Mouse (Mus musculus): ENCODE measurements around the gene Zeb2. TPM values are rescaled to one million over a fixed set of nuclear protein-coding genes. Genes with fewer than 3 reads are reported as not detected.
A peak's percentile ranks its signal among the peaks of the same experiment; 100 is the strongest.
"Not testable (repeated sequence)": the region's sequence is repeated elsewhere in the genome, so short reads cannot be mapped to it uniquely, and the experiment has no call there.

The Zeb2 gene
- polyA plus RNA-seq, 1 experiment from 2014 or later: 53.6 TPM

DNA sequence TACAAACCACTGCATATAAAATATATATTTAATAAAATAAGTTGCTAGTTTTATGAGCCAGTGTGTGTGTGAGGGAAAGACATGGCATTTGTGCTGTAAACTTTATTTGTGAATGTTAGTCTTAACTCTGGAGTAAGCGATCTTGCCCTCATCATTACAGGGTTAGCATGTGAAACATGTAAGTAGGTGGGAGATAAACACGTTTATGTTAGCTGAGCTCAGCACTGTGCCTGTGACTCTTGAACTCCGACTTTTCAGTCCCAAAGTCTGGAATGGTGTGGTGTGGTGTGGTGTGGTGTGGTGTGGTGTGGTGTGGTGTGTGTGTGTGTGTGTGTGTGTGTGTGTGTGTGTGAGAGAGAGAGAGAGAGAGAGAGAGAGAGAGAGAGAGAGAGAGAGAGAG, 5.6 kb downstream of the Zeb2 start:
- not testable (repeated sequence) for ATAC-seq (ENCODE audit: insufficient number of reproducible peaks, low FRiP score, low TSS enrichment, low read depth); H3K36me3 ChIP-seq; H3K9me3 ChIP-seq
- WGBS: 2% methylated on average over 3 of the region's 3 CpGs
- Histone ChIP-seq H3K9ac (0 out of 2 replicates have a peak overlapping the region, but pooled peaks have one; percentile 7), H3K4me1 (peaks cover 17% of the 10 kb centered on the region), H3K27me3 (peaks cover 41% of the 10 kb centered on the region), H3K27ac (peak overlapping the region; percentile 90), H3K4me3 (peak overlapping the region; percentile 62), H3K4me2 (peak overlapping the region; percentile 68)

- no peaks in the 10 kb centered on the region for H3K9me3 ChIP-seq
- peak overlapping the region; percentile 91 for H3K9ac ChIP-seq
- H3K4me2 ChIP-seq: peak overlapping the region; percentile 68
- H3K4me3 ChIP-seq: peak overlapping the region; percentile 62
- peaks cover 15% of the 10 kb centered on the region for H3K4me1 ChIP-seq
- peaks cover 45% of the 10 kb centered on the region for H3K27me3 ChIP-seq
- H3K27ac ChIP-seq: peak overlapping the region; percentile 90
- under 1% methylated on average over 20 of the region's 20 CpGs for WGBS
- no peak for ATAC-seq (ENCODE audit: insufficient number of reproducible peaks, low FRiP score, low TSS enrichment, low read depth)
- no peaks in the 10 kb centered on the region for H3K36me3 ChIP-seq
Observed at GRCm38 (mm10) chr2:45110757-45111411, 6.3 kb downstream of the Zeb2 start.

- under 1% methylated on average over 53 of the region's 54 CpGs for WGBS
- peaks cover 13% of the 10 kb centered on the region; the same call in 1 of the 2 replicates for H3K4me1 ChIP-seq
- no peaks in the 10 kb centered on the region for H3K9me3 ChIP-seq
- no peak; the same call in 1 of the 2 replicates for ATAC-seq (ENCODE audit: insufficient number of reproducible peaks, low FRiP score, low TSS enrichment, low read depth)
- peak overlapping the region; percentile 68 for H3K4me2 ChIP-seq
- peaks cover 44% of the 10 kb centered on the region for H3K27me3 ChIP-seq
- peak overlapping the region; percentile 90 for H3K27ac ChIP-seq
- no peaks in the 10 kb centered on the region for H3K36me3 ChIP-seq
- peak overlapping the region; percentile 91 for H3K9ac ChIP-seq
- peak overlapping the region; percentile 62 for H3K4me3 ChIP-seq
Observed at GRCm38 (mm10) chr2:45109951-45110756, 7.0 kb downstream of the Zeb2 start.

DNA sequence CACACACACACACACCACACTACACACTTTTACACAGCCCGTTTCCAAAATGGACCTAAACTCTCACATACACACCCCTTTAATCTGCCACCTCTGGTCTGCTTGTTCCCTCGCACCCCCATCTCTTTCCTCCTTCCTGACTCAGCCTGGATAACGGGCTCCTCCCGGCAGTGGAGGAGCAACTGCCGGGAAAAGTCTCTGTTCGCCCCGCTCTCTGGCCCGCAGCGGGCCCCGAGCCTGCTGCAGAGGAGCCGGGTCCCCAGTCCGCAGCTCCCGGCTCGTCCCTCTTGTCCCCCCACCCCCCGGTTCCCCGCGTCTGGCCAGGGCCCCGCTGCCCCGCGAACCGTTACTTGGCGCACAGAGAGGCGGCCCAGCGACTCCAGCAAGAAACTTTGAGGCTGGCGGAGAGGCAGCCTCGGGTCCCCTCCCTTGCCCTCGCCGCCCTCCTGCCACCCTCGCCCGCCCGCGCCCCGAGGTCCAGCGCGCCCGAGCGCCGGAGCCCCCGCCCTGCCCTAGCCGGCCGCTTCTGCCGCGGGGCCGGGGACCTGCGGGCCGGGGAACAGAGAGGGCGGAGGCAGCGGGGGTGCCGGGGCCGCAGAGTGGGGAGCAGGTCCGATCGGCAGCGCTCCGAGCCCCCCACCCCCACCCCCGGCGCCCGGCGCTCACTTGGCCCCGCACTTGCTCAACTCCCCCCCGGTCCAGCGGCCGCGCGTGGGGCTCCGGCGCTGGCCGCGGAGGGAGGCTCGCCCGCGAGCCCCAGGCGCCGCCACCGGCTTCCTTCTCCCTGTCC, 7.8 kb downstream of the Zeb2 start:
- peak overlapping the region; percentile 91 for H3K9ac ChIP-seq
- peaks cover 13% of the 10 kb centered on the region; the same call in 1 of the 2 replicates for H3K4me1 ChIP-seq
- no peaks in the 10 kb centered on the region for H3K9me3 ChIP-seq
- peak overlapping the region; percentile 68 for H3K4me2 ChIP-seq
- peak overlapping the region; percentile 90 for H3K27ac ChIP-seq
- no peak for ATAC-seq (ENCODE audit: insufficient number of reproducible peaks, low FRiP score, low TSS enrichment, low read depth)
- WGBS: under 1% methylated on average over 59 of the region's 74 CpGs
- H3K27me3 ChIP-seq: peaks cover 42% of the 10 kb centered on the region
- H3K36me3 ChIP-seq: no peaks in the 10 kb centered on the region
- H3K4me3 ChIP-seq: peak overlapping the region; percentile 62

DNA sequence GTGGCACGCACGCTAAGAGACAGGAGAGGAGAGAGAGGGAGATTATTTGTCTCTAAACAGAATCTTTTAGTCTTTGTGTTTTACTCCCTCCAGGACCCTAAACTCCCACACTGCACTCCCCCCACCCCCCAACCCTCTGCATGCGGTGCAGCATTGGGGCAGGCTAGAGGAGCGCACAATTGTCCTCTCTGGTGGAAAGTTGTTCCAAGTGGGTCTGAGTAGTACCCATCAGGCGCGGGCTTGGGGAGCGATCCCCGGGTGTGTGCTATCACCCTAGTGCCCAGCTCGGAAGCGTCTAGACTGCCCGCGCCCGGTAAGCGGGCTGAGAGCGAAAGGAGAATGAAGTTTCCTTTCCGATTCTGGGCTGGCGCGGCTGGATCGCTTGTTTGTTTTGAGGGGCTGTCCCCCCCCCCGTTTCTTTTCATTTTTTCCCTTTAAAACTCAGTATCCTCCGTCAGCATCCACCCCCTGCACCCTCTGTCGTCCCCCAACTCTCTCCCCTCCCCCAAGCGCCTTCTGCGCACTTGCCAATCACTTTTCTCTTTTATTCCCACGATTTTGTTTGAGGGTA, 8.6 kb downstream of the Zeb2 start:
- peak overlapping the region; percentile 68 for H3K4me2 ChIP-seq
- peak; percentile 46; the same call in 1 of the 2 replicates for ATAC-seq (ENCODE audit: insufficient number of reproducible peaks, low FRiP score, low TSS enrichment, low read depth)
- under 1% methylated on average over 23 of the region's 25 CpGs for WGBS
- no peaks in the 10 kb centered on the region for H3K9me3 ChIP-seq
- peaks cover 13% of the 10 kb centered on the region; the same call in 1 of the 2 replicates for H3K4me1 ChIP-seq
- H3K4me3 ChIP-seq: peak overlapping the region; percentile 62
- peak overlapping the region; percentile 91 for H3K9ac ChIP-seq
- peaks cover 40% of the 10 kb centered on the region for H3K27me3 ChIP-seq
- no peaks in the 10 kb centered on the region for H3K36me3 ChIP-seq
- H3K27ac ChIP-seq: peak overlapping the region; percentile 90

- Histone ChIP-seq H3K27ac (peak overlapping the region; percentile 17), H3K9ac (no peak overlapping the region), H3K4me3 (peak overlapping the region; percentile 62; the same call in 1 of the 2 replicates), H3K27me3 (peaks cover 36% of the 10 kb centered on the region), H3K4me1 (peaks cover 9% of the 10 kb centered on the region; the same call in 1 of the 2 replicates), H3K9me3 (no peaks in the 10 kb centered on the region), H3K36me3 (no peaks in the 10 kb centered on the region), H3K4me2 (peak overlapping the region; percentile 68)
- ATAC-seq (ENCODE audit: insufficient number of reproducible peaks, low FRiP score, low TSS enrichment, low read depth): no peak
- 52% methylated on average over 2 of the region's 2 CpGs for WGBS
Observed at GRCm38 (mm10) chr2:45107555-45107954, 9.6 kb downstream of the Zeb2 start.

DNA sequence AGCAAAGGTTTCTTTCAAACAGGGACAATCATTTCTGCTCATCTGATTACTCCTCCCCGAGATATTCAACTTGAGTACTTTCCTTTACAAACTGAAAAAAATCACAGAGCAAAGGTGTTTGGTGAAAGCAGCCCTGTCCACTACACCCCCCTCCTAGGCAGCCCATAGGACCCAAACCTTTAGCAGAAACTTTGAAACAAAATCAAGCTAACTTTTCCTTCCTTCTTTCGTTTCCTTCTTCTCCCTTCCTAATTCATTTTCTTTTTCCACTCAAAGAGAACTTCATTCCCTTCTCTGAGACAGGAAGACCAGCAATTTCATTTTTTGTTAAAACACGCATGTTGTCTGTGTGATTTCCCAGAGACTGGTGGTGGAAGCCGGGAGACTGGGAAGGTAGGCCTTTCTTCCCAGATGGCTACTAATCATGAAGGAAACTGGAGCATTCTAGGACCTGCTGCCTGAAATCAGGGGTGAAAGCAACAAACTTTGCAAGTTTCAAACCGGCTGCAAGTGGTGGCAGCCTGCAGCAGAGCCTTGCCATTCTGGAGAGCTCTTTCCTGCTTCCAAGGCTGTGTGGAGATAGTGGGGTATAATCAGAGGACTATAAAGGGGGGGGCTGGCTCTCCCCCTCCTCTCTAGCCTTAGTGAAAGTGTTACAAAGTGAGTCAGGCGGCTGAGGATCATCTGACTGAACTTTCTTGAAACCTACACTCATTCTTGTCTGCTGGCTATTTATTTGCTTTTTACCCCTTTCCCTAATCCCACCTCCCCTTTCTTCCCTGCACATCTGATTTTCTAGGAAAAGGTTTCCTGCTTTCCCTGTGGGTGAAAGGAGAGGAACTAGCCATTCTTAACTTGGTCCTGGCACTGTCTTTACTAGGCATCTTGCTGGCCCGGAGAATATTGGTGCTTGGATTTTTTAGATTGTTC, 11.0 kb downstream of the Zeb2 start:
- H3K36me3 ChIP-seq: no peaks in the 10 kb centered on the region
- 45% methylated on average over 7 of the region's 7 CpGs for WGBS
- H3K4me3 ChIP-seq: peak overlapping the region; percentile 5; the same call in 1 of the 2 replicates
- no peak for ATAC-seq (ENCODE audit: insufficient number of reproducible peaks, low FRiP score, low TSS enrichment, low read depth)
- H3K9ac ChIP-seq: no peak overlapping the region
- no peaks in the 10 kb centered on the region for H3K9me3 ChIP-seq
- H3K27me3 ChIP-seq: peaks cover 32% of the 10 kb centered on the region
- H3K4me1 ChIP-seq: peaks cover 12% of the 10 kb centered on the region; the same call in 1 of the 2 replicates
- H3K4me2 ChIP-seq: 0 out of 2 replicates have a peak overlapping the region, but pooled peaks have one; percentile 7
- H3K27ac ChIP-seq: peak overlapping the region; percentile 38; the same call in 1 of the 2 replicates

- Histone ChIP-seq H3K4me2 (0 out of 2 replicates have a peak overlapping the region, but pooled peaks have one; percentile 10), H3K27ac (peak overlapping the region; percentile 38; the same call in 1 of the 2 replicates), H3K36me3 (no peaks in the 10 kb centered on the region), H3K27me3 (peaks cover 29% of the 10 kb centered on the region), H3K4me3 (no peak overlapping the region), H3K4me1 (peaks cover 12% of the 10 kb centered on the region; the same call in 1 of the 2 replicates), H3K9me3 (no peaks in the 10 kb centered on the region), H3K9ac (no peak overlapping the region)
- WGBS: 58% methylated on average over 6 of the region's 6 CpGs
- no peak for ATAC-seq (ENCODE audit: insufficient number of reproducible peaks, low FRiP score, low TSS enrichment, low read depth)
Observed at GRCm38 (mm10) chr2:45105281-45105721, 11.9 kb downstream of the Zeb2 start.

GRCm38 (mm10) chr2:45104511-45105055, 12.6 kb downstream of the Zeb2 start:
- H3K9ac ChIP-seq: no peak overlapping the region
- no peaks in the 10 kb centered on the region for H3K36me3 ChIP-seq
- peaks cover 29% of the 10 kb centered on the region for H3K27me3 ChIP-seq
- ATAC-seq (ENCODE audit: insufficient number of reproducible peaks, low FRiP score, low TSS enrichment, low read depth): no peak
- 44% methylated on average over 7 of the region's 7 CpGs for WGBS
- no peak overlapping the region for H3K27ac ChIP-seq
- 0 out of 2 replicates have a peak overlapping the region, but pooled peaks have one; percentile 2 for H3K4me2 ChIP-seq
- no peak overlapping the region for H3K4me3 ChIP-seq
- H3K4me1 ChIP-seq: peaks cover 12% of the 10 kb centered on the region; the same call in 1 of the 2 replicates
- H3K9me3 ChIP-seq: no peaks in the 10 kb centered on the region

DNA sequence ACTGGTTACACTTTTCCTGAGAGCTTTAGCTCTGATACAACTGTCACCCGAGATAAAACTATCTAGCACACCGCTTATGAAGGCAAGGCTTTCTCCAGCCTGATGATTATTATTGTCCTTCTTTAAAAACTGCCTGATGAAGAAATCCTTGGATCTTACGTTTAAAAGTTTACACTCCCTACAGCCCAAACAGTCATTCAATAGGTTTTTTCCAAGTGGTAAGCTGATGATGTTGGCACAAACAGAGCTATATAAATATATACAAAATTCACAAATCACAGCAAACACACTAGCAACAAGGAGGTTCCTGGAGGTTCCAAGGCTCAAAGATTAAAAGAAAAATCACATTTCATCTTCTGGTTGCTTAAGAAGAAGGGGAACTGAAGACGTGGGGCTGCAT, 13.1 kb downstream of the Zeb2 start:
- H3K27ac ChIP-seq: no peak overlapping the region
- no peak for ATAC-seq (ENCODE audit: insufficient number of reproducible peaks, low FRiP score, low TSS enrichment, low read depth)
- WGBS: 62% methylated on average over 4 of the region's 4 CpGs
- H3K27me3 ChIP-seq: peaks cover 29% of the 10 kb centered on the region
- H3K9ac ChIP-seq: no peak overlapping the region
- no peak overlapping the region for H3K4me3 ChIP-seq
- no peaks in the 10 kb centered on the region for H3K9me3 ChIP-seq
- no peaks in the 10 kb centered on the region for H3K36me3 ChIP-seq
- no peak overlapping the region for H3K4me2 ChIP-seq
- peaks cover 9% of the 10 kb centered on the region; the same call in 1 of the 2 replicates for H3K4me1 ChIP-seq
